Mouse (Mus musculus) gastrocnemius, postnatal 14 days (tissue): ENCODE results near the gene Actg1. TPM values are rescaled to one million over a fixed set of nuclear protein-coding genes. Genes with fewer than 3 reads are reported as not detected.
"Not testable (repeated sequence)": the region's sequence is repeated elsewhere in the genome, so short reads cannot be mapped to it uniquely, and the experiment has no call there.

Experiments
- DNase-seq: peaks from one replicate; pipeline ENCODE4 v3.0.0; 2021; ENCODE audit warnings: mixed read lengths
- intact Hi-C: fragments of 180-260 bp; cut with DNase I; formaldehyde crosslinking; loops from one replicate; pipeline ENCODE4 v1.15.1; 2025; ENCODE audit warnings: low total_unique reads
- total RNA-seq, 2 experiments: library from RNA; stranded (reverse); gene quantifications; 2 replicates each; pipeline ENCODE4 v1.2.3; 2021

Actg1 gene
- total RNA-seq, 2 experiments from 2014 or later: 308 to 391 TPM

- DNase-seq: no peak
- intact Hi-C loops: no loop called here
Observed at GRCm38 (mm10) chr11:120366443-120367027, 18.2 kb upstream of the Actg1 start.

DNA sequence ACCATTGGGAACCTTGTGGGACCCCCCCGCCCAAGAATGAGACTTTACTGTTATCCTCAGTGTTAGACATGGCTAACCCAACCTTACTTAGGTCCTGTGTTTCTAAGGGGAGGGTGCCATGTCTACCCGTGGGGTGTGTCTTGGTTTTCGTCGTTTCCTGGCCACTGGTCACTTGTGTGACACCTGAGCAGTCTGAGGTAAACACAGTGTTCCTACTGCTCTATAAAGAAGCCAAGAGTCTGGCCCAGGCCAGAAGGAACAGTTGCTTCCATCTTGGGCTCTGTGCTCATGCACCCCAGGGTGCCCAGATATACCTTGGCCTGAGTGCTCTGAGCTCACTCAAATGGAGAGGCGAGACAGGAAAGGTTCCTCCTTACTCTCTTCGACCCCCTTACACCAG, 14.5 kb upstream of the Actg1 start:
- DNase-seq: no peak

DNA sequence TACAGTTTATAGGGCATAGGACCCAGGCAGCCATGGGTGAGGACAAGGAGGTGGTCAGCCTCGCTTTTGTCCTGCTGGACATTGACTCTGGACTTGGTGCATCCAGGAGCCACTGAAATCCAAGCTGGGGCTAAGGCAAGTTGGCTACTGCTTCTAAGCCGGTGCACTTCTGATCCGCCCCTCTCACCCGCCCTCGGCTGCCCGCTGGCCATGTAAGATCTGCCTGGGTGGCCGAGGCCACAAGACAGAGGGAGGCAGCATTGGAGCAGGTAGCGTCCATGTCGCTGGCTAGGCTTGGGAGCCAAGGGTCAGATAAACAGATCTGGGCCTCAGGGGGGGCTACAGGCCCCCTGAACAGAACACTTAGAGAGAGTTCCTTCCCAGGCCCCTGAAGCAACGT, 13.0 kb upstream of the Actg1 start, which contains the start of gene Fscn2:
Gene Fscn2, plus strand, starts transcription at position 240 of the 400 bp plus-strand sequence.
- DNase-seq: no peak
- intact Hi-C loops: no loop called here

More for the DNA sequence above, 14.5 kb upstream of the Actg1 start:
- intact Hi-C loops: no loop called here

GRCm38 (mm10) chr11:120360755-120361154, 12.4 kb upstream of the Actg1 start:
- intact Hi-C loops: no loop called here
- no peak for DNase-seq

GRCm38 (mm10) chr11:120360062-120360461, 11.7 kb upstream of the Actg1 start:
- intact Hi-C loops: no loop called here
- peak; percentile 81 for DNase-seq

DNA sequence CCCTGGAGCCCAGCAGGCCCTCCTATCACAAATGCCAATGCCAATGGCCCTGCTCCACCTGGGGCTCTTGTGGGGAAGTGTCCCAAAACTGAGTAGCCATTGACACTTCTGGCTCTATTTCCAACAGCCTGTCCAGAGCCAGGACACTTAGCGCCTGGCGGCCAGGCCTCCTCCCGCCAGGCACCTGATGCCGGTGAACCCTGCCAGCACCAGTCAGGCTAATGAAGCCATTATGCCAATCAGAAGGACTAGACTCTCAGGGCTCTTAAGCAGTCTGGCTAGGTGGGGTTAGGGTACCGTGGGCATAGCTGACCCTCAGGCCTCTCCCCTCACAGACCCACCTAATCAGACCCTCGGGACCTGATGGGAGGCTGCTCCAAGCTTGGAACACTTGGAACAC, 11.0 kb upstream of the Actg1 start:
- DNase-seq: no peak
- intact Hi-C loops: no loop called here

- peak; percentile 72 for DNase-seq
- intact Hi-C loops: no loop called here
Observed at GRCm38 (mm10) chr11:120357791-120358401, 9.6 kb upstream of the Actg1 start.

GRCm38 (mm10) chr11:120356900-120357299, 8.6 kb upstream of the Actg1 start:
- intact Hi-C loops: no loop called here
- DNase-seq: no peak

GRCm38 (mm10) chr11:120356319-120356840, 8.0 kb upstream of the Actg1 start:
- intact Hi-C loops: no loop called here
- DNase-seq: peak; percentile 10

GRCm38 (mm10) chr11:120355277-120356039, 7.1 kb upstream of the Actg1 start:
- peak; percentile 3 for DNase-seq
- intact Hi-C loops: no loop called here

GRCm38 (mm10) chr11:120354304-120355276, 6.2 kb upstream of the Actg1 start:
- intact Hi-C loops: no loop called here
- peak; percentile 7 for DNase-seq

DNA sequence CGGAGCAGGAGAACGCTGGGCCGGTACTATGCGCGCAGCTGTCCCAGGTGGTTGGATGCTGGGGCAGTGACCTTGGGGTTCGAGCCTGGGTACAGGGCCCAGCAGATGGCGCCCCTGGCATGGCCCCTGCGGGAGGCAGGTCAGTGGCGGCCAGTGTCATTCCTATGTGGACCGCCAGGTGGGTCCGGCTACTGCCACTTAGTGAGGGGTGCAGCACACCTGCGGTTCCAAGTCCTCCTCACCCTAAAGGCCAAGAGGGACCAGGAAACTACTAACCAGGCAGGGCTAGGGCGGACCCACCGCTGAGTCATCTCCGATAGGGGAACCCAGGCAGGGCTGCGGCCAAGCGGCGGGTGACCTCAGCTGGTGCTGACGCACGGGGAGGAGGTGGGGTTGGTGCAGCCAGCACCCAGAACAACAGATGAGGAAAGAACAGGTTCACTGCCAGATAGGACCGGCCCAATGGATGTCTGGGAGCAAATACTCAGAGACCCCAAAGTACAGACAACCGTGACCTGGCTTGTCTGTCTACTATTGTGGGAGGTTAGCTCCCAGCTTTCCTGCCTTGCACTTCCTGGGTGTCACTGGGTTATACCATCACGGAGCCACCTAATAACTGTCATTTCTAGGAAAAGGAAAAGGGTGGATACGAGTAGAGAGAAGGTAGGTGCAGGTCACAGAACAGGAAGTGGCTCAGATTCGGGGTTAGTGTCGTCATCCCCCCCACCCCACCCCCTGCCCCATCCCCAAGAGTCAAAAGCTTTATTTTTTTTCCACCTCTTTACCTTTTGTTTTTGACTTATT, 5.4 kb upstream of the Actg1 start:
- intact Hi-C loops: no loop called here

DNA sequence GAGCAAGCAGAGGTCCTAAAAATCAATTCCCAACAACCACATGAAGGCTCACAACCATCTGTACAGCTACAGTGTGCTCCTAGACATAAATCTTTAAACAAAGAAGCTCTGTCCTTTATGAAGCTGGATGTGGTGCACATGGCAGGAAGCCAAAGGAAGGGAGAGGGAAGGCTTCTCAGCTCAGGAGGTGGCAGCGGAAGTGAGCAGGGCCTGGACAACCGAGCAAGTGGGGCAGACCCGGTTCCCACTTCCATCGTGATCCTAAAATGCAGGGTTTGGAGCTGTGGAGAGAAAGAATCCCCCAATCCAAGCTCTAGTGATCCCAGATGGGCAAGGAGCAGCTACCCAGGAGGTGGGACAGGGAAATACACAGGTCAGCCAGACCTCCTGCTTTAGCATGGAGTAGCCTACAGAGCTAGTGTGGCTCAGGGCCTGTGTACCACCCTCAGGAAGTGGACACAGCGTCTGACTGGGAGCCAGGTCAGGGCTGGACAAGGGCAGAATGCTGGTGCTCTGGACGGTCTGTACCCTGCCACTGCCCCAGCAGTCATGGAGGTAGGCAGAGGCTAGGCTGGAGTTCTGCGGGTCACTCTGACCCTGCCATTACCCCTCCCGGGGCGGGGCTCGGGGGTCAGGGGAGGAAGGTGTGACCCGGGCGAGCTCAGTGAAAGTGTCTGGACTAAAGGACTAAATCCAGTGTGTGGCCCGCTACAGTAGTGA, 4.4 kb upstream of the Actg1 start:
- intact Hi-C loops: no loop called here
- peak; percentile 35 for DNase-seq

More for the DNA sequence above, 5.4 kb upstream of the Actg1 start:
- DNase-seq: peak; percentile 87

GRCm38 (mm10) chr11:120352093-120352350, 3.7 kb upstream of the Actg1 start:
- intact Hi-C loops, DNase-seq: not testable (repeated sequence)

GRCm38 (mm10) chr11:120351250-120352092, 3.1 kb upstream of the Actg1 start:
- intact Hi-C loops: no loop called here

GRCm38 (mm10) chr11:120350711-120351110, 2.4 kb upstream of the Actg1 start:
- intact Hi-C loops: no loop called here
- peak; percentile 29 for DNase-seq

More at GRCm38 (mm10) chr11:120351250-120352092, 3.1 kb upstream of the Actg1 start:
- peak; percentile 18 for DNase-seq
